In genomic region chr11:93860540-93861172, GRCm38 (mm10) we compare ENCODE assay signal across 23 mouse cellular contexts. TPM values are rescaled to one million over a fixed set of nuclear protein-coding genes. Genes with fewer than 3 reads are reported as not detected.
A peak's percentile ranks its signal among the peaks of the same experiment; 100 is the strongest.
DNase-seq lines count a peak whose midpoint lies in the region; ATAC-seq and TF ChIP-seq lines count a peak whose summit lies in the region.
"Had no signal": no experiment of that assay in that cellular context is flagged by ENCODE, and none has a peak within 500 bp of the region (broad histone marks: within the 10 kb centered on the region; RNA-seq: fewer than 3 reads in every experiment).

No protein-coding gene starts in this region.

- no peaks in the 10 kb centered on the region for H3K4me1 ChIP-seq in kidney, embryonic 15.5 days
- no peaks in the 10 kb centered on the region for H3K4me1 ChIP-seq in kidney, adult 2 months (ENCODE audit: control insufficient read depth, insufficient read depth, low read length)
- H3K4me1 ChIP-seq in bone marrow macrophage, adult 2 months (ENCODE audit: control insufficient read depth, insufficient read depth, low read length), result peaks cover 13% of the 10 kb centered on the region
- H3K4me1 ChIP-seq in brown adipose tissue, adult 24 weeks (ENCODE audit: control insufficient read depth, insufficient read depth, insufficient read length, low read length), result peaks cover 2% of the 10 kb centered on the region
- no peaks in the 10 kb centered on the region for H3K4me1 ChIP-seq in forebrain, embryonic 11.5 days (replicated peaks; ENCODE audit: control insufficient read depth, insufficient read depth, low read length)
- no peaks in the 10 kb centered on the region for H3K4me1 ChIP-seq in heart, embryonic 10.5 days
- H3K4me1 ChIP-seq: embryonic facial prominence, embryonic 10.5 days; embryonic facial prominence, embryonic 12.5 days; forebrain, embryonic 12.5 days had no signal

- intact Hi-C loops in gastrocnemius, postnatal 14 days (cut with DNase I; ENCODE audit: low total_unique reads), result no loop called here

- H3K9me3 ChIP-seq in kidney, embryonic 15.5 days (replicated peaks), result no peaks in the 10 kb centered on the region
- H3K9me3 ChIP-seq in forebrain, embryonic 11.5 days (ENCODE audit: control insufficient read depth, low read length), result no peaks in the 10 kb centered on the region
- H3K9me3 ChIP-seq in heart, embryonic 10.5 days, result no peaks in the 10 kb centered on the region
- H3K9me3 ChIP-seq: embryonic facial prominence, embryonic 10.5 days; embryonic facial prominence, embryonic 12.5 days; forebrain, embryonic 12.5 days; G1E had no signal

- no peak overlapping the region for H3K4me3 ChIP-seq in kidney, embryonic 15.5 days (replicated peaks)
- H3K4me3 ChIP-seq in kidney, adult 2 months (ENCODE audit: insufficient read depth, low read depth, low read length), result no peak overlapping the region
- H3K4me3 ChIP-seq in bone marrow macrophage, adult 2 months (ENCODE audit: insufficient read depth, low read length), result no peak overlapping the region
- H3K4me3 ChIP-seq in brown adipose tissue, adult 24 weeks (ENCODE audit: insufficient read depth, low read depth, low read length), result no peak overlapping the region
- H3K4me3 ChIP-seq in forebrain, embryonic 11.5 days (ENCODE audit: low read depth, low read length), result no peak overlapping the region
- no peak overlapping the region for H3K4me3 ChIP-seq in heart, embryonic 10.5 days
- H3K4me3 ChIP-seq: embryonic facial prominence, embryonic 10.5 days; embryonic facial prominence, embryonic 12.5 days; forebrain, embryonic 12.5 days had no signal

- H3K4me2 ChIP-seq in kidney, embryonic 15.5 days, result no peak overlapping the region
- H3K4me2 ChIP-seq in forebrain, embryonic 11.5 days (ENCODE audit: low read depth, low read length, severe bottlenecking), result no peak overlapping the region
- H3K4me2 ChIP-seq: embryonic facial prominence, embryonic 12.5 days; forebrain, embryonic 12.5 days had no signal

- H3K27ac ChIP-seq in kidney, embryonic 15.5 days, result peak overlapping the region; percentile 41; the same call in 1 of the 2 replicates
- H3K27ac ChIP-seq in kidney, adult 2 months (ENCODE audit: insufficient read depth, low read depth, low read length), result no peak overlapping the region
- peak overlapping the region; percentile 21; the same call in 1 of the 2 replicates for H3K27ac ChIP-seq in bone marrow macrophage, adult 2 months (ENCODE audit: insufficient read depth, low read depth, low read length)
- H3K27ac ChIP-seq in brown adipose tissue, adult 24 weeks (replicated peaks; ENCODE audit: low read depth, low read length), result peak overlapping the region; percentile 58
- H3K27ac ChIP-seq in forebrain, embryonic 11.5 days (ENCODE audit: low read depth, low read length), result no peak overlapping the region
- H3K27ac ChIP-seq in heart, embryonic 10.5 days, result no peak overlapping the region
- H3K27ac ChIP-seq: embryonic facial prominence, embryonic 10.5 days; embryonic facial prominence, embryonic 12.5 days; forebrain, embryonic 12.5 days had no signal

- ATAC-seq in kidney, embryonic 15.5 days (replicated peaks; ENCODE audit: low FRiP score), result no peak
- no peak for ATAC-seq in forebrain, embryonic 11.5 days (replicated peaks; ENCODE audit: low FRiP score)
- ATAC-seq: activated CD4-positive, CD25-positive, alpha-beta regulatory T cell, adult 4 months; forebrain, embryonic 14.5 days; forebrain, embryonic 16.5 days; Patski had no signal

- TF ChIP-seq POLR2A in kidney, adult 2 months (IDR thresholded peaks at IDR 0.05; ENCODE audit: low read depth, low read length), result no peak
- TF ChIP-seq POLR2A in bone marrow macrophage, adult 2 months (IDR thresholded peaks at IDR 0.05; ENCODE audit: borderline replicate concordance, low read depth, low read length), result no peak

- no peak for TF ChIP-seq CTCF in kidney, adult 2 months (conservative IDR thresholded peaks at IDR 0.05; ENCODE audit: insufficient read depth, insufficient read length, low read depth, low read length)
- TF ChIP-seq CTCF in bone marrow macrophage, adult 2 months (IDR thresholded peaks at IDR 0.05; ENCODE audit: low read depth, low read length), result no peak

- peaks cover 47% of the 10 kb centered on the region for H3K36me3 ChIP-seq in kidney, embryonic 15.5 days
- H3K36me3 ChIP-seq in kidney, adult 2 months (ENCODE audit: control insufficient read depth, insufficient read depth, low read length), result peaks cover 6% of the 10 kb centered on the region
- H3K36me3 ChIP-seq in forebrain, embryonic 11.5 days (ENCODE audit: control insufficient read depth, insufficient read depth, low read length), result no peaks in the 10 kb centered on the region; the same call in 1 of the 2 replicates
- H3K36me3 ChIP-seq in heart, embryonic 10.5 days, result peaks cover 39% of the 10 kb centered on the region

- no peak for DNase-seq in kidney, adult 2 months
- no peak for DNase-seq in forebrain, embryonic 11.5 days (ENCODE audit: low spot score)
- DNase-seq in gastrocnemius, postnatal 14 days, result no peak
- no peak for DNase-seq in heart, embryonic 10.5 days (ENCODE audit: low spot score)
- DNase-seq: adrenal gland, adult 2 months; adrenal gland, postnatal 10 days; adrenal gland, postnatal 25 days; cerebellum, adult 11-12 months; cerebellum, adult 2 months; cerebellum, adult 9-10 months; cerebellum, postnatal 10 days; cerebellum, postnatal 25 days had no signal

- no peak overlapping the region for H3K9ac ChIP-seq in kidney, embryonic 15.5 days
- no peak overlapping the region for H3K9ac ChIP-seq in forebrain, embryonic 11.5 days (ENCODE audit: low read length)
- H3K9ac ChIP-seq: embryonic facial prominence, embryonic 12.5 days; forebrain, embryonic 12.5 days had no signal

- 82% methylated on average over 1 of the region's 1 CpGs for WGBS in kidney, embryonic 15.5 days
- WGBS in kidney, adult 2 months, result 91% methylated on average over 1 of the region's 1 CpGs
- 88% methylated on average over 1 of the region's 1 CpGs for whole genome bisulfite sequencing in forebrain, embryonic 11.5 days
- 94% methylated on average over 1 of the region's 1 CpGs for WGBS in heart, embryonic 10.5 days

- H3K27me3 ChIP-seq in kidney, embryonic 15.5 days, result no peaks in the 10 kb centered on the region
- H3K27me3 ChIP-seq in kidney, adult 2 months (replicated peaks; ENCODE audit: control insufficient read depth, insufficient read depth, low read length), result no peaks in the 10 kb centered on the region
- no peaks in the 10 kb centered on the region for H3K27me3 ChIP-seq in forebrain, embryonic 11.5 days (ENCODE audit: control insufficient read depth, insufficient read depth, low read length)
- H3K27me3 ChIP-seq in heart, embryonic 10.5 days (ENCODE audit: insufficient read depth, poor library complexity, severe bottlenecking), result no peaks in the 10 kb centered on the region
- H3K27me3 ChIP-seq: embryonic facial prominence, embryonic 12.5 days; forebrain, embryonic 12.5 days; Patski had no signal

RNA-seq across cellular contexts. Expression of gene Utp18, which starts 24.9 kb away (rescaled TPM):
- 29.1 and 30.5 TPM in 2 replicates for polyA plus RNA-seq in kidney, embryonic 15.5 days (2015; fragmentation: Nextera tagmentation; extraction: Ambion mirVana)
- 3.4 and 3.9 TPM in 2 replicates for polyA plus RNA-seq in kidney, adult 2 months (2012; rRNA removed)
- 10.3 and 10.5 TPM in 2 replicates for polyA plus RNA-seq in bone marrow macrophage, adult 2 months (2012; ENCODE audit: insufficient read depth, insufficient read length, missing spikeins)
- polyA plus RNA-seq in brown adipose tissue, adult 24 weeks (2012; ENCODE audit: insufficient read depth, insufficient read length, missing spikeins), result 11.6 and 12.6 TPM in 2 replicates
- 48.4 and 51.2 TPM in 2 replicates for polyA plus RNA-seq in forebrain, embryonic 11.5 days (2014; fragmentation: Nextera tagmentation; extraction: Ambion mirVana)
- 10 to 100 TPM in 1 of 2 experiments, 1 to 10 TPM in 1; 7.8 to 10.7 TPM for total RNA-seq in gastrocnemius, postnatal 14 days (2021)
- 22.9 and 33.8 TPM in 2 replicates for polyA plus RNA-seq in heart, embryonic 10.5 days (2016; fragmentation: Nextera tagmentation; extraction: Ambion mirVana)

RNA-seq across cellular contexts. Expression of gene Mbtd1, which starts 25.0 kb away (rescaled TPM):
- polyA plus RNA-seq in kidney, embryonic 15.5 days (2015; fragmentation: Nextera tagmentation; extraction: Ambion mirVana), result 33.3 and 43.0 TPM in 2 replicates
- 4.6 and 5.1 TPM in 2 replicates for polyA plus RNA-seq in kidney, adult 2 months (2012; rRNA removed)
- 25.9 and 34.1 TPM in 2 replicates for polyA plus RNA-seq in bone marrow macrophage, adult 2 months (2012; ENCODE audit: insufficient read depth, insufficient read length, missing spikeins)
- 6.1 and 12.5 TPM in 2 replicates for polyA plus RNA-seq in brown adipose tissue, adult 24 weeks (2012; ENCODE audit: insufficient read depth, insufficient read length, missing spikeins)
- 33.9 and 37.2 TPM in 2 replicates for polyA plus RNA-seq in forebrain, embryonic 11.5 days (2014; fragmentation: Nextera tagmentation; extraction: Ambion mirVana)
- total RNA-seq in gastrocnemius, postnatal 14 days (2021), result 10 to 100 TPM; 12.4 to 19.0 TPM
- 19.6 and 26.6 TPM in 2 replicates for polyA plus RNA-seq in heart, embryonic 10.5 days (2016; fragmentation: Nextera tagmentation; extraction: Ambion mirVana)

Comparison
In these comparisons a context has a peak if more than half of its experiments do, and no peak if none do; other contexts are left out.
1. H3K27ac ChIP-seq: peak in kidney, embryonic 15.5 days (single experiment), bone marrow macrophage, adult 2 months (single experiment) and brown adipose tissue, adult 24 weeks (single experiment); none in kidney, adult 2 months (single experiment), forebrain, embryonic 11.5 days (single experiment) and heart, embryonic 10.5 days (single experiment).